Mouse (Mus musculus) kidney, adult 2 months (tissue): ENCODE measurements at regions not wholly inside any gene's neighbourhood (a gene's known extent, or its start where the extent isn't known, plus 50 kb on each side); places are given as distances from the start of the nearest gene placed in this dataset.

ENCODE experiments used
- CTCF ChIP-seq: fragments of 200-500 bp; conservative IDR thresholded peaks from 2 replicates; pipeline ENCODE4 v1.5.1; 2011; ENCODE audit warnings: low read depth, mild to moderate bottlenecking, control low read depth, low read length, moderate library complexity, mixed read lengths; ENCODE audit not compliant: insufficient read depth, insufficient read length
- POLR2A ChIP-seq: fragments of 200-500 bp; IDR thresholded peaks from one replicate; pipeline ENCODE4 v1.6.1; 2011; ENCODE audit warnings: low read depth, low read length, control low read depth

DNA sequence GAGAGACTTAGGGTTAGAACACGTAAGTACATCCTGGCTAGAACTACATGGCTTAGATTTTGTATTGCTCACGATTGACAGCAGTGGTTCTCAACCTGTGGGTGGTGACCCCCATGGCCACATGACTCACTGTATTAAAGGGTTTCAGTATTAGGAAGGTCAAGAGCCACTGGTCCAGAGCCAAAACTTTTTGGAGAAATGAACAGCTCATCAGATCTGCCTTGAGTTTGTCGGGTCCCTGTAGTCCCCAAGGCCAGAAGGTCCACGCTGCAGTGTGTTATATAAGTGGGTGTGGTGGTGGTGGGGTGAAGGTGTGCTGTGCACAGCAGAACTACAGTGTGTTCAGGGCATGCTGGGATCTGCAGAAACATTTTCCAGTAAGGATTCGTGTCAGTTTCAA lies 72.2 kb upstream of the Map4k3 start:
- no peak for TF ChIP-seq POLR2A
- no peak for TF ChIP-seq CTCF
